Mouse (Mus musculus): Measurements from ENCODE around the gene Bbs10. TPM values are rescaled to one million over a fixed set of nuclear protein-coding genes. Genes with fewer than 3 reads are reported as not detected.
A peak's percentile ranks its signal among the peaks of the same experiment; 100 is the strongest.

The Bbs10 gene
- polyA plus RNA-seq, 1 experiment from 2014 or later, result 5.3 TPM

DNA sequence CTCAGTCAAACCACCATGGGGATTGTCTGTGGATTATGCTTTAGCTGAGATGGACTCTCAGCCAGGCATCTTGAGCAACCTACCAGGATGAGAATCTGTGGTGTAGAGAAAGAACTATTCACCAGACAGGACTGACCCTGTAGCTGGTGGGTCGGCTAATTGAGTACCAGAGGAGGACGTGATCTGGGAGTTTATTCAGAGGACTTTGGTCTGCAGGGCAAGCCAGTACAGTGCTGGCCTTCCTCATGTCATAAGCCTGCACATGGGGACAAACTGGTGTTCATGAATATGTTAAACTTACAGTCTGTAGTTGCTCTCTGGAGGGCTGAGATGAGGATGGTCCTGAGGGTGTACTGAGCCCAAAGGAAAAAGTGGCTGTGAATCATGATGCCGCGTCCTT is 29.5 kb downstream of the Bbs10 start:
- H3K4me2 ChIP-seq (replicated peaks), result no peak overlapping the region
- no peaks in the 10 kb centered on the region for H3K9me3 ChIP-seq (replicated peaks)
- H3K4me1 ChIP-seq, result no peaks in the 10 kb centered on the region
- no peak overlapping the region for H3K9ac ChIP-seq
- no peak overlapping the region for H3K4me3 ChIP-seq (replicated peaks)
- 82% methylated on average over 4 of the region's 4 CpGs for WGBS
- H3K27me3 ChIP-seq, result no peaks in the 10 kb centered on the region
- no peak overlapping the region for H3K27ac ChIP-seq (replicated peaks)
- ATAC-seq (ENCODE audit: insufficient number of reproducible peaks, low FRiP score, low TSS enrichment, low read depth), result no peak
- H3K36me3 ChIP-seq, result no peaks in the 10 kb centered on the region

- 74% methylated on average over 5 of the region's 5 CpGs for WGBS
- ATAC-seq (ENCODE audit: insufficient number of reproducible peaks, low FRiP score, low TSS enrichment, low read depth), result no peak
Measured at GRCm38 (mm10) chr10:111329326-111329725, 30.8 kb downstream of the Bbs10 start.

GRCm38 (mm10) chr10:111334902-111335301 is 36.4 kb downstream of the Bbs10 start:
- Histone ChIP-seq H3K27me3 (no peaks in the 10 kb centered on the region), H3K4me2 (replicated peaks) (no peak overlapping the region), H3K27ac (replicated peaks) (no peak overlapping the region), H3K4me3 (replicated peaks) (no peak overlapping the region), H3K36me3 (no peaks in the 10 kb centered on the region), H3K9me3 (replicated peaks) (no peaks in the 10 kb centered on the region), H3K4me1 (peaks cover 8% of the 10 kb centered on the region; the same call in 1 of the 2 replicates), H3K9ac (no peak overlapping the region)
- no peak for ATAC-seq (ENCODE audit: insufficient number of reproducible peaks, low FRiP score, low TSS enrichment, low read depth)
- WGBS, result 98% methylated on average over 2 of the region's 2 CpGs

More at GRCm38 (mm10) chr10:111329326-111329725, 30.8 kb downstream of the Bbs10 start:
- Histone ChIP-seq H3K27me3 (no peaks in the 10 kb centered on the region), H3K4me1 (no peaks in the 10 kb centered on the region), H3K36me3 (no peaks in the 10 kb centered on the region), H3K27ac (replicated peaks) (no peak overlapping the region), H3K4me2 (replicated peaks) (no peak overlapping the region), H3K9ac (no peak overlapping the region), H3K9me3 (replicated peaks) (no peaks in the 10 kb centered on the region), H3K4me3 (replicated peaks) (no peak overlapping the region)

DNA sequence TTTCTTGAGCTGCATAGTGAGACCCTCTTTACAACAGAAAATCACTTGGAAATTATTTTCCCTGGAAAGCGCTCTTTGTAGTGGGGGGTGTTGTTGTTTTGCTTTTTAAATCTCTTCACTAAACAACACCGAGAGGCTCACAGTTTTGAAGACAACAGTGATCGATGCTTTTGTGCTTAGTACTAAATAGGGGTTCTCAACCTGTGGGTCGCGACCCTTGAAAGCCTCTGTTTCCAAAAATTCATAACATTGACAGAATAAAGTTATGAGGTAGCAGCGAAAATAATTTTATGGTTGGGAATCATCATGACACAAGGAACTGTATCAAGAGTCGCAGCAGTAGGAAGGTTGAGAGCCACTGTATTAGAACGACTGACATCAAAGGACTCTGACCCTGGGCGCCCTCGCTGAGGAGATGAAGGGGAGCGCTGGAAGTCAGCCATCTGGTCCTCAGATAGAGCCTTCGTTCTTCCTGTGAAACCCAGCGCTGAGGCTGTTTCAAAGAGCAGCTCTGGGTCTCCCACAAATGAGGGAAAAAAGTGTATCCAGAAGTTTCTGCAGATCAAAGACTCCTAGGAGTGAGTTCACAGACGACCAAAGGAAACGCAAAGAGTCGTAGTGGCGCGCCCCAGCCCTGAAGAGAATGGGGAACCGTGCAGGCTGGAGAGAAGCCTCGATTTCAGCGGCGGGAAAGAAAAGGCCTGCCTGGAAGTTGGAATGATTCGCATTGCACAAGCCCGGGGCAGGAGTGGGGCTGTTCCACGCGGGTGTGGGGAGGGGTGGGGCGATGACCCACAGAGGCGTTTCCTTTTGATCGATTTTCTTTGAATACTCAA is 37.3 kb downstream of the Bbs10 start:
- Histone ChIP-seq H3K4me1 (peaks cover 8% of the 10 kb centered on the region; the same call in 1 of the 2 replicates), H3K36me3 (no peaks in the 10 kb centered on the region), H3K9me3 (replicated peaks) (no peaks in the 10 kb centered on the region), H3K4me2 (replicated peaks) (peak overlapping the region; percentile 45), H3K4me3 (replicated peaks) (peak overlapping the region; percentile 22), H3K9ac (no peak overlapping the region), H3K27ac (replicated peaks) (no peak overlapping the region), H3K27me3 (no peaks in the 10 kb centered on the region)
- no peak for ATAC-seq (ENCODE audit: insufficient number of reproducible peaks, low FRiP score, low TSS enrichment, low read depth)
- 17% methylated on average over 29 of the region's 29 CpGs for WGBS

GRCm38 (mm10) chr10:111336353-111336713 is 37.9 kb downstream of the Bbs10 start:
- Histone ChIP-seq H3K9ac (no peak overlapping the region), H3K4me3 (replicated peaks) (peak overlapping the region; percentile 22), H3K4me1 (peaks cover 8% of the 10 kb centered on the region; the same call in 1 of the 2 replicates), H3K36me3 (no peaks in the 10 kb centered on the region), H3K4me2 (replicated peaks) (peak overlapping the region; percentile 45), H3K27me3 (no peaks in the 10 kb centered on the region), H3K27ac (replicated peaks) (no peak overlapping the region), H3K9me3 (replicated peaks) (no peaks in the 10 kb centered on the region)
- no peak for ATAC-seq (ENCODE audit: insufficient number of reproducible peaks, low FRiP score, low TSS enrichment, low read depth)
- 16% methylated on average over 10 of the region's 10 CpGs for WGBS

GRCm38 (mm10) chr10:111339296-111339695 is 40.8 kb downstream of the Bbs10 start:
- Histone ChIP-seq H3K9ac (no peak overlapping the region), H3K27ac (replicated peaks) (no peak overlapping the region), H3K27me3 (no peaks in the 10 kb centered on the region), H3K4me3 (replicated peaks) (no peak overlapping the region), H3K4me2 (replicated peaks) (no peak overlapping the region), H3K36me3 (no peaks in the 10 kb centered on the region), H3K9me3 (replicated peaks) (no peaks in the 10 kb centered on the region), H3K4me1 (peaks cover 8% of the 10 kb centered on the region; the same call in 1 of the 2 replicates)
- WGBS, result 56% methylated on average over 11 of the region's 11 CpGs
- ATAC-seq (ENCODE audit: insufficient number of reproducible peaks, low FRiP score, low TSS enrichment, low read depth), result no peak

- no peak for ATAC-seq (ENCODE audit: insufficient number of reproducible peaks, low FRiP score, low TSS enrichment, low read depth)
- H3K9me3 ChIP-seq (replicated peaks), result no peaks in the 10 kb centered on the region
- H3K4me2 ChIP-seq (replicated peaks), result no peak overlapping the region
- 77% methylated on average over 7 of the region's 7 CpGs for WGBS
- no peaks in the 10 kb centered on the region for H3K4me1 ChIP-seq
- H3K4me3 ChIP-seq (replicated peaks), result no peak overlapping the region
- H3K27me3 ChIP-seq, result no peaks in the 10 kb centered on the region
- H3K36me3 ChIP-seq, result no peaks in the 10 kb centered on the region
- H3K27ac ChIP-seq (replicated peaks), result no peak overlapping the region
- no peak overlapping the region for H3K9ac ChIP-seq
Measured at GRCm38 (mm10) chr10:111341761-111342160, 43.3 kb downstream of the Bbs10 start.

DNA sequence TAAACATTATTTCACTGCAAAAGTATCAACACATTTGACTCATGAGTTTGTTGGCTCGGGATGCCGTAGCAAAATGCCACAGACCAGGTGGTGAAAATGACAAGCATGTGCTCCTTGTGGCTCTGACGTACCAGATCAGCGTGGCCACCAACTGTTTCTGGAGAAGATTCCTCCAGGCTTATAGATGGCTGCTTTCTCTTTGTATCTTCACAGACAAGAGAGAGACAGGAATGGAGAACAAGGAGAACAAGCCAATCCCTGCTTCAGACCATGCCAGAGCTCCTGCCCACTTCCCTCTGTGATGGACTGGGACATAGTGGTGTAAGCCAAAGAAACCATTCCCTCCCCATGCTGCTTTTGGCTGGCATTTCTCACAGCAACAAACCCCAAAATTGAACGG is 45.1 kb downstream of the Bbs10 start:
- Histone ChIP-seq H3K27ac (replicated peaks) (no peak overlapping the region), H3K4me2 (replicated peaks) (no peak overlapping the region), H3K9me3 (replicated peaks) (no peaks in the 10 kb centered on the region), H3K4me3 (replicated peaks) (no peak overlapping the region), H3K36me3 (no peaks in the 10 kb centered on the region), H3K4me1 (no peaks in the 10 kb centered on the region), H3K27me3 (no peaks in the 10 kb centered on the region), H3K9ac (no peak overlapping the region)
- WGBS, result 71% methylated on average over 5 of the region's 5 CpGs
- ATAC-seq (ENCODE audit: insufficient number of reproducible peaks, low FRiP score, low TSS enrichment, low read depth), result no peak

- WGBS, result 61% methylated on average over 2 of the region's 2 CpGs
- no peaks in the 10 kb centered on the region for H3K27me3 ChIP-seq
- no peak for ATAC-seq (ENCODE audit: insufficient number of reproducible peaks, low FRiP score, low TSS enrichment, low read depth)
Measured at GRCm38 (mm10) chr10:111348263-111348662, 49.8 kb downstream of the Bbs10 start.

More at GRCm38 (mm10) chr10:111348263-111348662, 49.8 kb downstream of the Bbs10 start:
- H3K4me2 ChIP-seq (replicated peaks), result no peak overlapping the region
- H3K27ac ChIP-seq (replicated peaks), result no peak overlapping the region
- no peaks in the 10 kb centered on the region for H3K9me3 ChIP-seq (replicated peaks)
- no peaks in the 10 kb centered on the region for H3K36me3 ChIP-seq
- H3K4me3 ChIP-seq (replicated peaks), result no peak overlapping the region
- no peaks in the 10 kb centered on the region for H3K4me1 ChIP-seq
- no peak overlapping the region for H3K9ac ChIP-seq

Other genes starting within 250 kb of the Bbs10 start
- gene Osbpl8, start 133.9 kb upstream of the Bbs10 start, polyA plus RNA-seq (2015; fragmentation: Nextera tagmentation; extraction: Ambion mirVana), result 12.8 and 13.5 TPM in 2 replicates
- 192 and 198 TPM in 2 replicates for gene Nap1l1, start 174.5 kb downstream of the Bbs10 start, polyA plus RNA-seq (2015; fragmentation: Nextera tagmentation; extraction: Ambion mirVana)
- gene Phlda1, start 207.6 kb downstream of the Bbs10 start, polyA plus RNA-seq (2015; fragmentation: Nextera tagmentation; extraction: Ambion mirVana), result 38.3 and 43.4 TPM in 2 replicates